Mouse (Mus musculus): ENCODE data around the gene Bcar1. TPM values are rescaled to one million over a fixed set of nuclear protein-coding genes. Genes with fewer than 3 reads are reported as not detected.

Gene Bcar1
- polyA plus RNA-seq, 1 experiment from 2014 or later = 52.1 TPM

GRCm38 (mm10) chr8:111735791-111736190 is 7.8 kb downstream of the Bcar1 start:
- no peaks in the 10 kb centered on the region for H3K9me3 ChIP-seq (ENCODE audit: control insufficient read depth, low read length)
- ATAC-seq (ENCODE audit: low FRiP score) (no peak), DNase-seq (ENCODE audit: low spot score) (no peak)
- no peak overlapping the region for H3K9ac ChIP-seq
- H3K4me1 ChIP-seq (replicated peaks; ENCODE audit: control insufficient read depth, insufficient read depth, low read length) = peaks cover 84% of the 10 kb centered on the region
- no peaks in the 10 kb centered on the region for H3K27me3 ChIP-seq (ENCODE audit: control insufficient read depth, insufficient read depth, low read length)
- WGBS = 70% methylated on average over 4 of the region's 4 CpGs
- no peak overlapping the region for H3K4me3 ChIP-seq (replicated peaks; ENCODE audit: low read length)
- no peaks in the 10 kb centered on the region for H3K36me3 ChIP-seq (replicated peaks; ENCODE audit: control insufficient read depth, insufficient read depth)
- H3K27ac ChIP-seq = no peak overlapping the region
- no peak overlapping the region for H3K4me2 ChIP-seq (replicated peaks)

- H3K27ac ChIP-seq = peak overlapping the region; percentile 11; the same call in 1 of the 2 replicates
- H3K9me3 ChIP-seq (ENCODE audit: control insufficient read depth, low read length) = no peaks in the 10 kb centered on the region
- no peaks in the 10 kb centered on the region for H3K36me3 ChIP-seq (replicated peaks; ENCODE audit: control insufficient read depth, insufficient read depth)
- ATAC-seq (ENCODE audit: low FRiP score) (no peak), DNase-seq (ENCODE audit: low spot score) (no peak)
- H3K4me2 ChIP-seq (replicated peaks) = no peak overlapping the region
- no peaks in the 10 kb centered on the region for H3K27me3 ChIP-seq (ENCODE audit: control insufficient read depth, insufficient read depth, low read length)
- H3K4me3 ChIP-seq (replicated peaks; ENCODE audit: low read length) = no peak overlapping the region
- peaks cover 84% of the 10 kb centered on the region for H3K4me1 ChIP-seq (replicated peaks; ENCODE audit: control insufficient read depth, insufficient read depth, low read length)
- 61% methylated on average over 8 of the region's 8 CpGs for WGBS
- no peak overlapping the region for H3K9ac ChIP-seq
These were observed 8.3 kb downstream of the Bcar1 start for GRCm38 (mm10) chr8:111735335-111735761.

- Histone ChIP-seq H3K27ac (peak overlapping the region; percentile 1), H3K9ac (no peak overlapping the region), H3K27me3 (ENCODE audit: control insufficient read depth, insufficient read depth, low read length) (no peaks in the 10 kb centered on the region), H3K36me3 (replicated peaks; ENCODE audit: control insufficient read depth, insufficient read depth) (no peaks in the 10 kb centered on the region), H3K4me2 (replicated peaks) (0 out of 2 replicates have a peak overlapping the region, but pooled peaks have one; percentile 3), H3K4me3 (replicated peaks; ENCODE audit: low read length) (no peak overlapping the region), H3K9me3 (ENCODE audit: control insufficient read depth, low read length) (no peaks in the 10 kb centered on the region), H3K4me1 (replicated peaks; ENCODE audit: control insufficient read depth, insufficient read depth, low read length) (peaks cover 84% of the 10 kb centered on the region)
- DNase-seq (ENCODE audit: low spot score) = no peak
- no peak for ATAC-seq (ENCODE audit: low FRiP score)
- 54% methylated on average over 6 of the region's 6 CpGs for WGBS
These were observed 9.2 kb downstream of the Bcar1 start for GRCm38 (mm10) chr8:111734244-111734960.

- no peak overlapping the region for H3K4me2 ChIP-seq (replicated peaks)
- no peak overlapping the region for H3K9ac ChIP-seq
- H3K9me3 ChIP-seq (ENCODE audit: control insufficient read depth, low read length) = no peaks in the 10 kb centered on the region
- DNase-seq (ENCODE audit: low spot score) = no peak
- no peaks in the 10 kb centered on the region for H3K27me3 ChIP-seq (ENCODE audit: control insufficient read depth, insufficient read depth, low read length)
- H3K27ac ChIP-seq = peak overlapping the region; percentile 81
- no peak for ATAC-seq (ENCODE audit: low FRiP score)
- H3K4me1 ChIP-seq (replicated peaks; ENCODE audit: control insufficient read depth, insufficient read depth, low read length) = peaks cover 82% of the 10 kb centered on the region
- H3K36me3 ChIP-seq (replicated peaks; ENCODE audit: control insufficient read depth, insufficient read depth) = no peaks in the 10 kb centered on the region
- H3K4me3 ChIP-seq (replicated peaks; ENCODE audit: low read length) = no peak overlapping the region
- 5% methylated on average over 5 of the region's 5 CpGs for WGBS
These were observed 9.9 kb downstream of the Bcar1 start for GRCm38 (mm10) chr8:111733581-111734243.

GRCm38 (mm10) chr8:111732406-111733085 is 11.1 kb downstream of the Bcar1 start:
- Histone ChIP-seq H3K4me1 (replicated peaks; ENCODE audit: control insufficient read depth, insufficient read depth, low read length) (peaks cover 84% of the 10 kb centered on the region), H3K9me3 (ENCODE audit: control insufficient read depth, low read length) (no peaks in the 10 kb centered on the region), H3K4me2 (replicated peaks) (peak overlapping the region; percentile 72), H3K27ac (peak overlapping the region; percentile 81), H3K4me3 (replicated peaks; ENCODE audit: low read length) (peak overlapping the region; percentile 71), H3K36me3 (replicated peaks; ENCODE audit: control insufficient read depth, insufficient read depth) (no peaks in the 10 kb centered on the region), H3K27me3 (ENCODE audit: control insufficient read depth, insufficient read depth, low read length) (no peaks in the 10 kb centered on the region), H3K9ac (peak overlapping the region; percentile 83)
- DNase-seq (ENCODE audit: low spot score) (no peak), ATAC-seq (ENCODE audit: low FRiP score) (peak; percentile 5; the same call in 1 of the 2 replicates)
- WGBS = 25% methylated on average over 10 of the region's 10 CpGs

- Histone ChIP-seq H3K4me3 (replicated peaks; ENCODE audit: low read length) (peak overlapping the region; percentile 71), H3K36me3 (replicated peaks; ENCODE audit: control insufficient read depth, insufficient read depth) (no peaks in the 10 kb centered on the region), H3K27me3 (ENCODE audit: control insufficient read depth, insufficient read depth, low read length) (no peaks in the 10 kb centered on the region), H3K4me2 (replicated peaks) (peak overlapping the region; percentile 72), H3K9me3 (ENCODE audit: control insufficient read depth, low read length) (no peaks in the 10 kb centered on the region), H3K9ac (peak overlapping the region; percentile 83), H3K27ac (peak overlapping the region; percentile 81), H3K4me1 (replicated peaks; ENCODE audit: control insufficient read depth, insufficient read depth, low read length) (peaks cover 80% of the 10 kb centered on the region)
- ATAC-seq (ENCODE audit: low FRiP score) (peak; percentile 93), DNase-seq (ENCODE audit: low spot score) (peak; percentile 92)
- WGBS = under 1% methylated on average over 40 of the region's 41 CpGs
These were observed 11.6 kb downstream of the Bcar1 start for GRCm38 (mm10) chr8:111732004-111732403.

- no peaks in the 10 kb centered on the region for H3K27me3 ChIP-seq (ENCODE audit: control insufficient read depth, insufficient read depth, low read length)
- H3K27ac ChIP-seq = peak overlapping the region; percentile 81
- H3K9me3 ChIP-seq (ENCODE audit: control insufficient read depth, low read length) = no peaks in the 10 kb centered on the region
- ATAC-seq (ENCODE audit: low FRiP score) (peak; percentile 34), DNase-seq (ENCODE audit: low spot score) (no peak)
- peak overlapping the region; percentile 72 for H3K4me2 ChIP-seq (replicated peaks)
- peak overlapping the region; percentile 83 for H3K9ac ChIP-seq
- peak overlapping the region; percentile 71 for H3K4me3 ChIP-seq (replicated peaks; ENCODE audit: low read length)
- no peaks in the 10 kb centered on the region for H3K36me3 ChIP-seq (replicated peaks; ENCODE audit: control insufficient read depth, insufficient read depth)
- WGBS = under 1% methylated on average over 39 of the region's 39 CpGs
- peaks cover 80% of the 10 kb centered on the region for H3K4me1 ChIP-seq (replicated peaks; ENCODE audit: control insufficient read depth, insufficient read depth, low read length)
These were observed 12.2 kb downstream of the Bcar1 start for GRCm38 (mm10) chr8:111731231-111731977.

- DNase-seq (ENCODE audit: low spot score) (no peak), ATAC-seq (ENCODE audit: low FRiP score) (no peak)
- H3K27ac ChIP-seq = no peak overlapping the region
- no peak overlapping the region for H3K9ac ChIP-seq
- 64% methylated on average over 7 of the region's 7 CpGs for WGBS
- peaks cover 69% of the 10 kb centered on the region for H3K4me1 ChIP-seq (replicated peaks; ENCODE audit: control insufficient read depth, insufficient read depth, low read length)
- H3K4me2 ChIP-seq (replicated peaks) = no peak overlapping the region
- no peaks in the 10 kb centered on the region for H3K27me3 ChIP-seq (ENCODE audit: control insufficient read depth, insufficient read depth, low read length)
- H3K9me3 ChIP-seq (ENCODE audit: control insufficient read depth, low read length) = no peaks in the 10 kb centered on the region
- H3K36me3 ChIP-seq (replicated peaks; ENCODE audit: control insufficient read depth, insufficient read depth) = no peaks in the 10 kb centered on the region
- no peak overlapping the region for H3K4me3 ChIP-seq (replicated peaks; ENCODE audit: low read length)
These were observed 14.1 kb downstream of the Bcar1 start for GRCm38 (mm10) chr8:111729233-111730170.
